Mouse (Mus musculus) cerebellum, adult 2 months (tissue): ENCODE data around the gene Arl11. TPM values are rescaled to one million over a fixed set of nuclear protein-coding genes. Genes with fewer than 3 reads are reported as not detected.
"Not testable (repeated sequence)": the region's sequence is repeated elsewhere in the genome, so short reads cannot be mapped to it uniquely, and the experiment has no call there.

ENCODE experiments used
- DNase-seq, 2 experiments: peaks; one replicate each; pipeline ENCODE4 v3.0.0; 2021
- H3K27ac ChIP-seq: fragments of 200-500 bp; 2 replicates; pipeline ENCODE4 v1.5.1; 2012; ENCODE audit warnings: low read length, control low read depth, inconsistent platforms; ENCODE audit not compliant: insufficient read depth
- H3K27me3 ChIP-seq: fragments of 200-500 bp; 2 replicates; pipeline ENCODE4 v1.6.1; 2012; ENCODE audit warnings: inconsistent platforms, mild to moderate bottlenecking, low read length, moderate library complexity; ENCODE audit not compliant: control insufficient read depth, insufficient read depth
- H3K4me1 ChIP-seq: fragments of 200-500 bp; 2 replicates; pipeline ENCODE4 v1.6.1; 2011; ENCODE audit warnings: low read length; ENCODE audit not compliant: control insufficient read depth, insufficient read depth
- H3K4me3 ChIP-seq: fragments of 200-500 bp; replicated peaks from 2 replicates; pipeline ENCODE3; 2011; ENCODE audit warnings: mild to moderate bottlenecking, low read depth, low read length, control low read depth; ENCODE audit not compliant: insufficient read depth
- CTCF ChIP-seq: fragments of 200-500 bp; IDR thresholded peaks from 2 replicates; pipeline ENCODE4 v1.5.1; 2011; ENCODE audit warnings: low read depth, mild to moderate bottlenecking, control low read depth, low read length, moderate library complexity, borderline replicate concordance; ENCODE audit not compliant: insufficient read depth
- POLR2A ChIP-seq: fragments of 200-500 bp; IDR thresholded peaks from 2 replicates; pipeline ENCODE4 v1.6.1; 2011; ENCODE audit warnings: low read length, control low read depth, borderline replicate concordance; ENCODE audit not compliant: insufficient read depth
- WGBS: fragments of 180-500 bp; shearing (Covaris S2); methylation state at CpG from one replicate; pipeline ENCODE4 v1.1.7; 2018; 5-methylcytosine and 5-hydroxymethylcytosine counted together
- polyA plus RNA-seq: library from polyadenylated mRNA; depleted of rRNA; stranded (reverse); fragments of >200 nt; gene quantifications from 2 replicates; pipeline ENCODE4 v1.2.3, GENCODE M21; 2012

Arl11 gene
- polyA plus RNA-seq, 1 experiment: 0.75 TPM

- no peak for DNase-seq
- H3K4me3 ChIP-seq: no peak overlapping the region
- WGBS: 36% methylated on average over 12 of the region's 12 CpGs
- H3K4me1 ChIP-seq: no peaks in the 10 kb centered on the region
- no peak for TF ChIP-seq POLR2A
- no peak for TF ChIP-seq CTCF
- H3K27ac ChIP-seq: no peak overlapping the region
- no peaks in the 10 kb centered on the region for H3K27me3 ChIP-seq
These were observed 1.4 kb downstream of the Arl11 start for GRCm38 (mm10) chr14:61310963-61311362.

- 40% methylated on average over 4 of the region's 4 CpGs for WGBS
- no peaks in the 10 kb centered on the region for H3K27me3 ChIP-seq
- H3K27ac ChIP-seq: no peak overlapping the region
- DNase-seq: peak; percentile 50 to 63
- H3K4me3 ChIP-seq: no peak overlapping the region
- no peaks in the 10 kb centered on the region for H3K4me1 ChIP-seq
- peak; percentile 67 for TF ChIP-seq CTCF
- no peak for TF ChIP-seq POLR2A
These were observed 7.3 kb downstream of the Arl11 start for GRCm38 (mm10) chr14:61316861-61317260.

- Histone ChIP-seq H3K27ac (no peak overlapping the region), H3K4me3 (no peak overlapping the region), H3K27me3 (no peaks in the 10 kb centered on the region), H3K4me1 (no peaks in the 10 kb centered on the region)
- no peak for DNase-seq
- 92% methylated on average over 1 of the region's 1 CpGs for WGBS
- TF ChIP-seq CTCF (no peak), POLR2A (no peak)
These were observed 11.2 kb downstream of the Arl11 start for GRCm38 (mm10) chr14:61320765-61321164.

GRCm38 (mm10) chr14:61321200-61321599 is 11.6 kb downstream of the Arl11 start:
- no peak overlapping the region for H3K27ac ChIP-seq
- WGBS: 92% methylated on average over 4 of the region's 4 CpGs
- no peak for DNase-seq
- H3K4me1 ChIP-seq: no peaks in the 10 kb centered on the region
- no peaks in the 10 kb centered on the region for H3K27me3 ChIP-seq
- TF ChIP-seq POLR2A (no peak), CTCF (no peak)
- no peak overlapping the region for H3K4me3 ChIP-seq

- Histone ChIP-seq H3K27me3 (no peaks in the 10 kb centered on the region), H3K27ac (no peak overlapping the region), H3K4me1 (no peaks in the 10 kb centered on the region; the same call in 1 of the 2 replicates), H3K4me3 (no peak overlapping the region)
- TF ChIP-seq POLR2A (no peak), CTCF (no peak)
- DNase-seq: no peak
- WGBS: 100% methylated on average over 1 of the region's 1 CpGs
These were observed 13.2 kb downstream of the Arl11 start for GRCm38 (mm10) chr14:61322740-61323139.

GRCm38 (mm10) chr14:61327007-61327406 is 17.5 kb downstream of the Arl11 start:
- DNase-seq: peak in 1 of 2 experiments; percentile 30
- WGBS: 30% methylated on average over 6 of the region's 6 CpGs

GRCm38 (mm10) chr14:61327618-61328450 is 18.3 kb downstream of the Arl11 start:
- WGBS: 3% methylated on average over 19 of the region's 19 CpGs
- DNase-seq: peak; percentile 89 to 94
- TF ChIP-seq POLR2A: peak; percentile 68; the same call in 1 of the 2 replicates
- 0 out of 2 replicates have a peak, but pooled peaks have one; percentile 4 for TF ChIP-seq CTCF
- H3K4me3 ChIP-seq: peak overlapping the region; percentile 47
- H3K27me3 ChIP-seq: no peaks in the 10 kb centered on the region
- H3K27ac ChIP-seq: peak overlapping the region; percentile 76
- H3K4me1 ChIP-seq: peaks cover 15% of the 10 kb centered on the region

More at GRCm38 (mm10) chr14:61327007-61327406, 17.5 kb downstream of the Arl11 start:
- H3K27ac ChIP-seq, H3K4me3 ChIP-seq, H3K27me3 ChIP-seq: not testable (repeated sequence)
- H3K4me1 ChIP-seq: peaks cover 15% of the 10 kb centered on the region

- peak in 1 of 2 experiments; percentile 57 for DNase-seq
- TF ChIP-seq CTCF: no peak
- TF ChIP-seq POLR2A: no peak
- 11% methylated on average over 11 of the region's 11 CpGs for WGBS
- Histone ChIP-seq H3K4me1 (peaks cover 15% of the 10 kb centered on the region), H3K27ac (peak overlapping the region; percentile 47), H3K4me3 (no peak overlapping the region), H3K27me3 (no peaks in the 10 kb centered on the region)
These were observed 21.0 kb downstream of the Arl11 start for GRCm38 (mm10) chr14:61330591-61330990.
